Mouse (Mus musculus) ES-E14 (cell line): ENCODE results near the gene Alms1. TPM values are rescaled to one million over a fixed set of nuclear protein-coding genes. Genes with fewer than 3 reads are reported as not detected.
"Not testable (repeated sequence)": the region's sequence is repeated elsewhere in the genome, so short reads cannot be mapped to it uniquely, and the experiment has no call there.

ENCODE experiments used
- DNase-seq: peaks from one replicate; pipeline ENCODE4 v3.0.0-alpha.2; 2013; ENCODE audit warnings: low read depth, low spot score
- H3K27ac ChIP-seq: 2 replicates; pipeline ENCODE4 v1.5.1; 2012; ENCODE audit warnings: low read depth, mild to moderate bottlenecking, low read length, moderate library complexity, mixed read lengths; ENCODE audit not compliant: poor library complexity, insufficient read depth, severe bottlenecking
- H3K36me3 ChIP-seq: 2 replicates; pipeline ENCODE4 v1.6.1; 2012; ENCODE audit warnings: mild to moderate bottlenecking, low read length, moderate library complexity, mixed read lengths; ENCODE audit not compliant: control insufficient read depth, poor library complexity, insufficient read depth, severe bottlenecking
- H3K4me1 ChIP-seq, 2 experiments: fragments of 150-350 bp in 1 of 2; sonication (generic) in 1 of 2; 2 replicates each; pipeline ENCODE4 v1.6.1; 2012; ENCODE audit warnings: low read length in 2 of 2, mild to moderate bottlenecking in 1 of 2, mixed read lengths in 1 of 2; ENCODE audit not compliant: control insufficient read depth in 2 of 2, insufficient read depth in 2 of 2, poor library complexity in 1 of 2
- H3K4me3 ChIP-seq, 2 experiments: fragments of 150-350 bp in 1 of 2; sonication (generic) in 1 of 2; 2 replicates each; pipeline ENCODE4 v1.5.1; 2012; ENCODE audit warnings: low read length in 2 of 2, low read depth in 1 of 2, mild to moderate bottlenecking in 1 of 2, mixed read lengths in 1 of 2; ENCODE audit not compliant: insufficient read depth in 1 of 2, poor library complexity in 1 of 2, severe bottlenecking in 1 of 2
- H3K9ac ChIP-seq: 2 replicates; pipeline ENCODE4 v1.6.1; 2012; ENCODE audit warnings: low read depth, mild to moderate bottlenecking, low read length, mixed read lengths; ENCODE audit not compliant: poor library complexity, insufficient read depth, severe bottlenecking
- H3K9me3 ChIP-seq: fragments of 150-350 bp; sonication (generic); 2 replicates; pipeline ENCODE4 v1.6.1; 2012; ENCODE audit warnings: low read depth, mild to moderate bottlenecking, low read length; ENCODE audit not compliant: control insufficient read depth, insufficient read depth
- in situ Hi-C, 2 experiments: fragments of 600-800 bp; cut with MboI; formaldehyde crosslinking; loops; one replicate each; pipeline ENCODE4 v1.15.1; 2025; ENCODE audit warnings: low sequenced_read_pairs in 2 of 2, inconsistent platforms in 1 of 2; ENCODE audit not compliant: unreplicated experiment in 2 of 2
- total RNA-seq: library from RNA; depleted of rRNA; stranded (reverse); fragments of 300-350 nt; gene quantifications from 2 replicates; pipeline ENCODE4 v1.2.3, GENCODE M21; 2012; rRNA removed

Alms1 gene
- total RNA-seq, 1 experiment, result 22.0 TPM

DNA sequence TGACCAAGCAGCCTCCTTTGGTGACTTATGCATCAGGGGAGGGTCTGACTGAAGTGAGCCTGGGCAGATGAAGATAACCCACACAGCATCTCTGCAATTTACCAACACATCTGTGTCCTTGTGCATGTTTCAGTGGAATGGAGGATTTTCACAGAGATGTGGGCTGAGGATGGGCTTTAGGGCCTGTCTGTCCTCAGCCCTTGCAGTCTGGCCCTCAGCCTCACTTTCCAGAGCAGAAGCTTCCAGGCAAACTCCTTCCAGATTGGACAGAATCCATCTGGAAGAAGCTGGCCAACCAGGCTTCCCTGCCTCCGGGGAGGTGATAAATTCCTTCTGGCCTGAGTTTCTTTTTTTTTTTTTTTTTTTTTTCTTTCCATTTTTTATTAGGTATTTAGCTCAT is 122.3 kb downstream of the Alms1 start:
- H3K36me3 ChIP-seq, in situ Hi-C loops, H3K4me1 ChIP-seq, H3K9ac ChIP-seq, DNase-seq, H3K4me3 ChIP-seq, H3K9me3 ChIP-seq, H3K27ac ChIP-seq: not testable (repeated sequence)

DNA sequence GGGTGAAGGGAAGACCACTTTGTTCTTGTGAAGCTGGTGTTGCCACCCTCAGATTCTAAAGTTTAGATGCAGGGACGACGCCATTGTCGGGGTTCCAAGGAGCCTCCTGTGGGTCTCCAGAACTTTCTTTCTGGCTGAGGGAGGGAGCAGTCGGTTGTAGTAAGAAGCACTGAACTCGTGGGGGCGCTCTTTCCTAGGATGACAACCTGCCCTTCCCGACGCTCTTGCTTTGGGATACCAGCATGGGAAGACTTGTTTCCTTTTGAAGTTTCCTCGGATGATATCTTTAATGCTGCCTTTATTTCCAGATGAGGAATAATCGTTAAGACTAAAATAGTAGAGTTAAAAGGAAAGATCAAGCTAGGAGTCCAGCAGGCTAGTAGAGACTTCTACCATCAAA is 125.8 kb downstream of the Alms1 start, which contains the start of gene Nat8f7:
Nat8f7 (minus strand) TSS at position 101 of the 400 bp plus-strand sequence.
- in situ Hi-C loops, DNase-seq, H3K4me1 ChIP-seq, H3K9me3 ChIP-seq, H3K9ac ChIP-seq, H3K27ac ChIP-seq, H3K36me3 ChIP-seq, H3K4me3 ChIP-seq: not testable (repeated sequence)

Other genes starting within 250 kb of the Alms1 start
- 10.7 and 13.4 TPM in 2 replicates for gene Rab11fip5, start 212.9 kb upstream of the Alms1 start, total RNA-seq
- not detected in 2 replicates for gene Noto, start 163.6 kb upstream of the Alms1 start, total RNA-seq
- 94.1 and 125 TPM in 2 replicates for gene Smyd5, start 155.5 kb upstream of the Alms1 start, total RNA-seq
- gene Cct7, start 136.0 kb upstream of the Alms1 start, total RNA-seq, result 493 and 584 TPM in 2 replicates
- gene Pradc1, start 135.6 kb upstream of the Alms1 start, total RNA-seq, result 17.2 and 23.4 TPM in 2 replicates
- gene Fbxo41, start 84.5 kb upstream of the Alms1 start, total RNA-seq, result 0.54 and 0.85 TPM in 2 replicates
- gene Egr4, start 73.9 kb upstream of the Alms1 start, total RNA-seq, result 0.21 and 0.31 TPM in 2 replicates
- not detected in 2 replicates for gene Nat8f7, start 125.7 kb downstream of the Alms1 start, total RNA-seq
- 0.21 TPM in 1 of 2 replicates, not detected in the other for gene Nat8f3, start 178.2 kb downstream of the Alms1 start, total RNA-seq
- not detected in 2 replicates for gene Nat8f6, start 233.4 kb downstream of the Alms1 start, total RNA-seq
- not detected in 2 replicates for gene Nat8f5, start 233.4 kb downstream of the Alms1 start, total RNA-seq
- not detected in 2 replicates for gene Nat8, start 244.6 kb downstream of the Alms1 start, total RNA-seq